Mouse (Mus musculus): ENCODE data around the gene 4930578C19Rik. TPM values are rescaled to one million over a fixed set of nuclear protein-coding genes. Genes with fewer than 3 reads are reported as not detected.

4930578C19Rik gene
- polyA plus RNA-seq (2015; fragmentation: Nextera tagmentation; extraction: Ambion mirVana) = 0.67 and 0.85 TPM in 2 replicates

DNA sequence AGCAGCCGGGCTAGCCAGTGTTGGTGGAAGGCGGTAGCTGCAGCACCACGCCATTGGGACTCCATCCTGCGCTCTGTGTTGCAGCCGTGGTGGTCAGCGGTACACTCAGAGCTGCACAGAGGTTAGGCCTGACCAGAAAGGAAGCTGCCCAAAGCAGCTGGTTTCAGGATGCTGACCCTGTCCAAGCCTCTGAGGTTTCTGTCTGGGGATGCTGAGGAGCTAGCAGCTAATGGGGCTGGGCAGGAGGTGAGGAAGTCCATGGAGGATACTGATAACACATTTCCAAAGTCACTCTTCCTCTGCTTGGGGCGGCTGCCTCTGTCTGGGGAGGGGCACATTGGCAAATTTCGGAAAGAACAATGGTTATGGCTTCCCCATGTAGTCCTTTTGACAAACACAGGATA lies at the start of gene 4930578C19Rik:
Gene 4930578C19Rik (minus strand): TSS at position 200 of the 404 bp plus-strand sequence.
- no peak within 1 kb of the TSS for H3K9ac ChIP-seq
- H3K4me2 ChIP-seq = no peak within 1 kb of the TSS
- no peak within 1 kb of the TSS for H3K27ac ChIP-seq (replicated peaks)
- H3K36me3 ChIP-seq = no peaks in the 10 kb centered on the region
- 80% methylated on average over 8 of the region's 8 CpGs for WGBS
- ATAC-seq (ENCODE audit: low FRiP score, low read depth) = no peak
- H3K27me3 ChIP-seq = no peaks in the 10 kb centered on the region
- H3K9me3 ChIP-seq = no peaks in the 10 kb centered on the region
- no peak within 1 kb of the TSS for H3K4me3 ChIP-seq
- no peaks in the 10 kb centered on the region for H3K4me1 ChIP-seq (replicated peaks)

DNA sequence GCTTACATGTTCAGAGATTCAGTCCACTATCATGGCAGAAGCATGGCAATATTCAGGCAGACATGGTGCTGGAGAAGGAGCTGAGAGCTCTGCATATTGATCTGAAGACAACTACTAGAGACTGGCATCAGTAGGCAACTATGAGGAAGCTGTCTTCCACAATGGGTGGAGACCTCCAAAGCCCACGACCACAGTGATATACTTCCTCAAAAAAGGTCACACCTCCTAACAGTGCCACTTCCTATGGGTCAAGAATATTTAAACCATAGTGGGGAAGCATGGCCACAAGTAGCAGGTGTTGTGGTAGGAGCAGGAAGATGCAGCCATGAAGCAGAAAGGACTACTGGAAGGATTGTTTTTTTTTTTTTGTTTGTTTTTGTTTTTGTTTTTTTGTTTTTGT lies 6.5 kb upstream of the 4930578C19Rik start:
- no peaks in the 10 kb centered on the region for H3K27me3 ChIP-seq
- no peak overlapping the region for H3K9ac ChIP-seq
- H3K27ac ChIP-seq (replicated peaks) = no peak overlapping the region
- H3K4me2 ChIP-seq = no peak overlapping the region
- H3K36me3 ChIP-seq = no peaks in the 10 kb centered on the region
- H3K4me1 ChIP-seq (replicated peaks) = no peaks in the 10 kb centered on the region
- no peak for ATAC-seq (ENCODE audit: low FRiP score, low read depth)
- no peaks in the 10 kb centered on the region for H3K9me3 ChIP-seq
- 70% methylated on average over 1 of the region's 1 CpGs for WGBS
- H3K4me3 ChIP-seq = no peak overlapping the region

DNA sequence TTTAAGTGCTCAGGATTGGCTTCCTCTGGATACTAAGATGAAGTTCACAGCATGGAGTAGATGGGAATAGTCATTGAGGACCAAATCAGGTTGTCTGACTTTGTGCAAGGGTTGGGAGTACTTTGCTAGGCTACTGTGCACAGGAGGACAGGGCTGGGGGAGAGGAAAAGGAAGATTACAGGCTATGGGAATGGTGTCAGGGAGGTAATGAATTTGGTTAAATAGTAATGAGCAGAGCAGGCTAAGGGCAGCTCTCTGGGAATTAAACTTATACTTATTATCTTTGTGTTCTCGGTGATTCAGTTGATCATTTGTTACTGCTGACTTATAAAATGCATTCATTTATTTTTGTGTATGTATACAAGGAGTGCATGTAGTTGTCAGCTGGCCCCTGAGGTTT lies 1.7 kb upstream of the 4930578C19Rik start:
- 81% methylated on average over 1 of the region's 1 CpGs for WGBS
- H3K9me3 ChIP-seq = no peaks in the 10 kb centered on the region
- no peak overlapping the region for H3K9ac ChIP-seq
- H3K4me2 ChIP-seq = no peak overlapping the region
- no peaks in the 10 kb centered on the region for H3K36me3 ChIP-seq
- no peaks in the 10 kb centered on the region for H3K4me1 ChIP-seq (replicated peaks)
- no peaks in the 10 kb centered on the region for H3K27me3 ChIP-seq
- no peak overlapping the region for H3K4me3 ChIP-seq
- no peak for ATAC-seq (ENCODE audit: low FRiP score, low read depth)
- H3K27ac ChIP-seq (replicated peaks) = no peak overlapping the region

DNA sequence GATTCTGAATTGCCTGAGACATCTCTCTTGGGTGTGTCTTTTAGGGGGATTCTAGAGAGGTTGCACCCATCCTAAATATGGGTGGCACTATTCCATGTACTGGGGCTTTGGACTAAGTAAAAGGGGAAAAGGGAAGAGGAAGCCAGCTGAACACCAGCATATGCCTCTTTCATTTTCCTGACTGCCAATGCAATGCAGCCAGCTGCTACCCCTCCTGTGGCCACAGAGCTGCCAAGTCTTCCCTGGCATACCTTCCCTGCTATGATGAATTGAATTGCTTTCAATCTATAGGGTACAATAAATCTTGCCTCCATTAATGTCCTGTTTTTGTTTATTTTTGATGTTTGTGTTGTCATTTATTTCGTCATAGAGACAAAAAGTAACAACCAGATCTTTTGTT lies 9.6 kb downstream of the 4930578C19Rik start:
- Histone ChIP-seq H3K27me3 (no peaks in the 10 kb centered on the region), H3K4me3 (no peak overlapping the region), H3K4me2 (no peak overlapping the region), H3K36me3 (no peaks in the 10 kb centered on the region), H3K4me1 (replicated peaks) (no peaks in the 10 kb centered on the region), H3K27ac (replicated peaks) (no peak overlapping the region), H3K9me3 (no peaks in the 10 kb centered on the region), H3K9ac (no peak overlapping the region)
- no peak for ATAC-seq (ENCODE audit: low FRiP score, low read depth)
- WGBS = 44% methylated on average over 1 of the region's 1 CpGs

DNA sequence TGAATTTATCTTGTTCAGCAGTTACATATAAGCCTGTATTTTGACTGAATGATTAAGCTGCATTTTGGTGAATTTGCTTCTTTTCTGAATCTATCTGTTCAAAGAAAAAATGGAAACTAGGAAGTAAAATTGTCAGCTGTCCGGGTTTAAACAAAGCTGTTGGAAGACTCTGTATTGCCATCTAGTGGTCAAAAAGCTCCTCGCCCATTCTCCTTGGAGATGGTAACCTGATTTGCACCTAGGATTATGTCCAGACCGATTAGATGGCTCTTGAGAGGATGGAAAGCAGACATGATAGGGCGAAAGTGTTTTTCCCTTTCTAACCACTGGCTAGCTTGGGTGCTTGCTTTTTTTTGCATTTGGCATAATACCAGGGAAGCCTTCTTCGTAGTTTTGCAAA lies 19.1 kb downstream of the 4930578C19Rik start:
- no peaks in the 10 kb centered on the region for H3K27me3 ChIP-seq
- H3K4me1 ChIP-seq (replicated peaks) = no peaks in the 10 kb centered on the region
- H3K36me3 ChIP-seq = no peaks in the 10 kb centered on the region
- H3K4me3 ChIP-seq = no peak overlapping the region
- no peak for ATAC-seq (ENCODE audit: low FRiP score, low read depth)
- no peak overlapping the region for H3K4me2 ChIP-seq
- no peaks in the 10 kb centered on the region for H3K9me3 ChIP-seq
- WGBS = 36% methylated on average over 5 of the region's 5 CpGs
- H3K27ac ChIP-seq (replicated peaks) = no peak overlapping the region
- no peak overlapping the region for H3K9ac ChIP-seq

DNA sequence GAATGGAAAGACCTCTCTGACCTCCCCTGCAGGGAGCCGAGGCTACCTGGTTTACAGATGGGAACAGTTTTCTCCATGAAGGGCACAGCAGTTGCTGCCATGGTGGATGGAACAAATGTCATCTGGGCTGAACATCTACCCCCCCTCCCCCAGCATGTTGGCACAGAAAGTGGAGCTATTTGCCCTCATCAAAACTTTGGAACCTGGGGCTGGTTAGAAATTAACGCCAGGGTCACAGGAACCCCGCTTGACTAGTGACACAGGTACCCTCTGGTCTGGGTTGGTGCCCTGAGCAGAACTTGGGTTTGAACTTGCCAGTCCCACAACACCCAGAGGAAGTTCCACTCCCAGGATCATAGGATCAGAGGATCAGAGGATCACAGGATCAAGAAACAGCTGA lies 35.7 kb downstream of the 4930578C19Rik start:
- Histone ChIP-seq H3K4me2 (no peak overlapping the region), H3K4me1 (replicated peaks) (no peaks in the 10 kb centered on the region), H3K4me3 (no peak overlapping the region), H3K36me3 (no peaks in the 10 kb centered on the region), H3K27me3 (no peaks in the 10 kb centered on the region), H3K9me3 (no peaks in the 10 kb centered on the region), H3K27ac (replicated peaks) (no peak overlapping the region), H3K9ac (no peak overlapping the region)
- WGBS = 84% methylated on average over 3 of the region's 3 CpGs
- ATAC-seq (ENCODE audit: low FRiP score, low read depth) = no peak

DNA sequence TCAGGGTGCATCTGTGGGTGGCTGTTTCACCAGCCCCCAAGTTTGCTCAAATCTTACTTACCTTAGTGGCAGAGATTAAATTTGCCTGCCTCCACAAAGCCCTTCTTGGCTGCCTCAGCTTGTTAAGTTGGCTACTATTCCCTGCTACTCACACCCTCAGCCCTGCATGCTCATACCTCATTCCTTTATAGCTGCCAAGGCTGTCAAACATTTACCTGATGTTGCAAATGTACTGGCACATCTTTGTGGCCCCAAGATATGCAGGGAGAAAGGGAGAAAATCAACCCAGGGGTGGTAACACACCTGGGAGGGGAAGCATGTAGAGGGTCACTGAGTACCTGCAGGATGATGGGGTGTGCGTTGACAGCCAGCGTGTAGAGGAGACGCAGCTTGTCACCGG lies 38.0 kb downstream of the 4930578C19Rik start:
- Histone ChIP-seq H3K27ac (replicated peaks) (no peak overlapping the region), H3K4me2 (no peak overlapping the region), H3K27me3 (no peaks in the 10 kb centered on the region), H3K9me3 (no peaks in the 10 kb centered on the region), H3K4me1 (replicated peaks) (no peaks in the 10 kb centered on the region), H3K9ac (no peak overlapping the region), H3K4me3 (no peak overlapping the region), H3K36me3 (no peaks in the 10 kb centered on the region)
- no peak for ATAC-seq (ENCODE audit: low FRiP score, low read depth)
- 92% methylated on average over 4 of the region's 4 CpGs for WGBS

DNA sequence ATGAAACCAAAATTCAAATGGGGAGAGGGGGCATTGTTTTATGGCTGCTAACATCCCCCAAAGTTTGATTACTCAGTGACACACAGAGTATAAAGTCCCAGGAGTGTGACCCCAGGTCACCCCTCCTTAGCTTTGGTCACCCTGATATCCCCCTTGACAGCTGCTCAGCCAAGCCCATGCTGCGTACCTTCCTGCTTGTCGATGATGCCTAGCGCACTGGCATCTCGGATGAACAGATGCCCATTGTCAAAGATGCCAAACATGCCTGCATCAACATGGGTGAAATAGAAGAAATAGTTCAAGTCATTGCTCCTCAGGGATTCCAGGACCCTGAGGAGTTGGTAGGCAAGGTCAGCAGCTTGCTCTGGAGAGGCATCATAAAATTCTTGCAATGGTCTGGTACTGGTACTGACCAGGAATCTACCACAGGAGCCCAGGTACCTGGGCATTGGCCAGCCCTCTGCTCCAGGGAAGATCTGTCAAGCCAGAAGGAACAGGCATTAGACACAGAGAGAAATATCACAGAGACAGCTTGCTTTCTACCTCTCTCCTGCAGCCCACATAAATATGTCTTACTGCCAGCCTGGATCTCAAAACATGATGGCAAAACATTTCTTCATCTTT lies 40.9 kb downstream of the 4930578C19Rik start:
- no peak overlapping the region for H3K4me2 ChIP-seq

DNA sequence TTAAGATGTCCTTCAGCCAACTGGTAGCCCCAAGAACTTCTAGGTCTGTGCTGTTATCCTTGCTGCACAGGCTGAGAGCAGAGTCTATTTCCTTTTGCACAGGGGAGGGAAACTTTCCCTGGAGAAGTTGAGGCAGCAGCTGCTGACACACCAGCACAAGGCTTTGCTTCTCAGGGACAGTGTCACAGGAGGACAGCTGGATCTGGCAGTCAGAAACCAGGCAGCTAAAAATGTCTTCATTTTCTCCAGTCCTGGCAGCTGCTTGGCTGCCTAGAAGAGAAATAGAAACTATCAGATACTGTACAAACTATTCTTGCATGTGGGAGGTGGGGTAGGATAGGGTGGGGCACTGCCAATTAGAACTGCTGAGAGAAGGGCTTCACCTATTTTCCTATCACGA lies 42.2 kb downstream of the 4930578C19Rik start:
- Histone ChIP-seq H3K36me3 (no peaks in the 10 kb centered on the region), H3K27me3 (no peaks in the 10 kb centered on the region), H3K4me3 (no peak overlapping the region), H3K27ac (replicated peaks) (no peak overlapping the region), H3K9me3 (no peaks in the 10 kb centered on the region), H3K4me1 (replicated peaks) (no peaks in the 10 kb centered on the region), H3K9ac (no peak overlapping the region), H3K4me2 (no peak overlapping the region)
- ATAC-seq (ENCODE audit: low FRiP score, low read depth) = no peak
- WGBS = 55% methylated on average over 1 of the region's 1 CpGs

More for the DNA sequence above, 40.9 kb downstream of the 4930578C19Rik start:
- no peaks in the 10 kb centered on the region for H3K27me3 ChIP-seq
- H3K36me3 ChIP-seq = no peaks in the 10 kb centered on the region
- no peak overlapping the region for H3K9ac ChIP-seq
- ATAC-seq (ENCODE audit: low FRiP score, low read depth) = no peak
- no peak overlapping the region for H3K4me3 ChIP-seq
- H3K9me3 ChIP-seq = no peaks in the 10 kb centered on the region
- no peak overlapping the region for H3K27ac ChIP-seq (replicated peaks)
- 95% methylated on average over 4 of the region's 4 CpGs for WGBS
- H3K4me1 ChIP-seq (replicated peaks) = no peaks in the 10 kb centered on the region

DNA sequence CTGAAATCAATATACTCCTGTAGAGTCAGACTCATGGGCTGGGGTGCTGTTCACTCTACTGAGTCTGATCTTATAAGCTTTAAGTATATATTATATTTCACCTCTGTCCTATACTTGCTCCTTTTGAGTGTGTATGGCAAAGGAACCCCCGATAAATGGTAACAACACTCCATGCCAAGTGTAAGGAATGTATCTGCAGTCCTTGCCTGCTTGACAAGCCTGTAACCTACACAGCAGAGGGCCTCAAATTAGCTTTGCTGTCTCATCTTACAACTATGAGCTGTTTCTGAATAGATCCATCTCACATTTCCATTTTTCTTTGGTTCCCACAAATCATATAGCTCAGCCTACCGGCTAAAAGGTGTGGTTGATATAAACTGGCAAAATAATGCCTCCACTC lies 46.6 kb downstream of the 4930578C19Rik start:
- Histone ChIP-seq H3K9ac (no peak overlapping the region), H3K36me3 (no peaks in the 10 kb centered on the region), H3K4me1 (replicated peaks) (no peaks in the 10 kb centered on the region), H3K27me3 (no peaks in the 10 kb centered on the region), H3K27ac (replicated peaks) (no peak overlapping the region), H3K9me3 (no peaks in the 10 kb centered on the region), H3K4me2 (no peak overlapping the region), H3K4me3 (no peak overlapping the region)
- WGBS = 89% methylated on average over 2 of the region's 2 CpGs
- no peak for ATAC-seq (ENCODE audit: low FRiP score, low read depth)

DNA sequence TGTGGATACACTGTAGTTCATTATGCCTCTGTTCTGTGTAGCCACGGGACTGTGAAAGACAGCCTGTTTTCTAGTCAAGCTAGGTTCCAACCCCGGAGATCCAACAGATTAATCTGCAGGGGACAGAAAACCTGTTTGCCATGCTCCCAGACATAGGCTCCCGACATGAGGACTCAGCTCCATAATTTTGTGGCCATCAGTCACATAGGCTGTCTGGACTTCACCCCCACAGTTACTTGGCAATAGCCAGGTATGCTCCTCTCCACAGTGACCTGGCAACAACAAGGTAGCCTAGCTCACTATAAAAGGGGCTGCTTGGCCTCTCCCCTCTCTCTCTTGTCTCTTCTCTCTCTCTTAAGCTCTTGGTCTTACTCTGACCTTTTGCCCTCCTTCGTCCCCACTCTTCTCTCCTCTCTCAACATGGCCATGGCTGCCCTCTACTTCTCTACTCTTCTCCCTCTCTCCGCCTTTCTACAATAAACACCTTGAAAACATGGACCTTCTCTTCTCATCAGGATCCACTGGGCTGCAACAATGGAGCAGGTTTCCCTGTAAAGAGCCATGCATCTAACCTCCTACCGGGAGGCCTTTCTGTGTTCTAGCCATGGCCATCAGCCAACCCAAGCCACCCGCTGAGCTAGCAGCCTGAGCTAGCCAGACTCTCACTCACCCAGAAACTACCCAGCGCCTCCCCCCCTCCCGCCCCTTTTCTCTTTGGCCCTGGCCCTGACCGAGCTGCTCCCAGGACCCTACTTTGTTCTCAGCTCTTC lies 49.9 kb downstream of the 4930578C19Rik start:
- H3K36me3 ChIP-seq = no peaks in the 10 kb centered on the region
- no peak overlapping the region for H3K27ac ChIP-seq (replicated peaks)
- H3K9me3 ChIP-seq = no peaks in the 10 kb centered on the region
- H3K27me3 ChIP-seq = no peaks in the 10 kb centered on the region
- H3K4me1 ChIP-seq (replicated peaks) = no peaks in the 10 kb centered on the region
- WGBS = 82% methylated on average over 10 of the region's 10 CpGs
- no peak overlapping the region for H3K9ac ChIP-seq
- no peak overlapping the region for H3K4me2 ChIP-seq
- no peak overlapping the region for H3K4me3 ChIP-seq
- no peak for ATAC-seq (ENCODE audit: low FRiP score, low read depth)

DNA sequence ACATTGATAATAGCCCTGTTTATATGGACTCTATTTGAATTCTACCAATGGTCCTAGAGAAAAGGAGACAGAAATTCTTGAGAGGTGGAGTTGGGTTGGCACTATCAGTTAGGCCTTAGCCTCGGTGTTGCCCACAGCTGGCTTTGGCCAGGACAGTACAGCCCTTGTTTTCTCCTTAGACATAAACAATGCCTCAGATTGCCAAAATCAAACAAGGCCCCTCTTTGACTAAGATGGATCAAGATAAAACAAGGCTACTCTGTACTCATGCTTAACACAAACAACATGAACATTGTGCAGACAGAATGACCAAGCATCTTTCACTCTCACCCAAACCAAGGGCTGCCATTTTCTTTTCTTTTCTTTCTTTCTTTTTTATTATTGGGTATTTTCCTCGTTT lies 51.6 kb downstream of the 4930578C19Rik start:
- no peaks in the 10 kb centered on the region for H3K9me3 ChIP-seq
- H3K27me3 ChIP-seq = no peaks in the 10 kb centered on the region
- H3K4me1 ChIP-seq (replicated peaks) = no peaks in the 10 kb centered on the region
- 64% methylated on average over 2 of the region's 2 CpGs for whole genome bisulfite sequencing
- H3K27ac ChIP-seq (replicated peaks) = no peak overlapping the region
- no peak overlapping the region for H3K9ac ChIP-seq
- no peak for ATAC-seq (ENCODE audit: low FRiP score, low read depth)
- no peak overlapping the region for H3K4me3 ChIP-seq
- no peak overlapping the region for H3K4me2 ChIP-seq
- no peaks in the 10 kb centered on the region for H3K36me3 ChIP-seq
